In genomic region chr7:45125144-45125600, GRCm38 (mm10) we compare ENCODE assay signal across 8 mouse cellular contexts. TPM values are rescaled to one million over a fixed set of nuclear protein-coding genes. Genes with fewer than 3 reads are reported as not detected.
DNase-seq lines count a peak whose midpoint lies in the region; ATAC-seq lines count a peak whose summit lies in the region.

No protein-coding gene starts in this region.

- no peak for DNase-seq in lung, postnatal 4 days
- peak; percentile 64 for DNase-seq in retina, embryonic 14.5 days (ENCODE audit: low spot score)
- DNase-seq in gastrocnemius, postnatal 25 days, result no peak
- DNase-seq in cerebellum, postnatal 14 days, result no peak
- no peak for DNase-seq in spleen, postnatal 14 days (ENCODE audit: low spot score in 2 of 2)

- H3K4me2 ChIP-seq in lung, embryonic 16.5 days (ENCODE audit: low read depth, low read length), result no peak overlapping the region
- H3K4me2 ChIP-seq in embryonic facial prominence, embryonic 12.5 days (replicated peaks), result peak overlapping the region; percentile 47
- peak overlapping the region; percentile 51 for H3K4me2 ChIP-seq in limb, embryonic 12.5 days

- no peaks in the 10 kb centered on the region for H3K27me3 ChIP-seq in lung, embryonic 16.5 days (ENCODE audit: control insufficient read depth, insufficient read depth, low read depth, low read length)
- H3K27me3 ChIP-seq in embryonic facial prominence, embryonic 12.5 days, result no peaks in the 10 kb centered on the region
- H3K27me3 ChIP-seq in limb, embryonic 12.5 days, result no peaks in the 10 kb centered on the region

- peaks cover 51% of the 10 kb centered on the region for H3K4me1 ChIP-seq in lung, embryonic 16.5 days (replicated peaks; ENCODE audit: control insufficient read depth, insufficient read depth, low read length)
- peaks cover 43% of the 10 kb centered on the region for H3K4me1 ChIP-seq in embryonic facial prominence, embryonic 12.5 days
- H3K4me1 ChIP-seq in limb, embryonic 12.5 days (replicated peaks), result peaks cover 48% of the 10 kb centered on the region

- no peak overlapping the region; the same call in 1 of the 2 replicates for H3K9ac ChIP-seq in lung, embryonic 16.5 days (ENCODE audit: low read length)
- no peak overlapping the region for H3K9ac ChIP-seq in embryonic facial prominence, embryonic 12.5 days
- peak overlapping the region; percentile 32; the same call in 1 of the 2 replicates for H3K9ac ChIP-seq in limb, embryonic 12.5 days (replicated peaks)

- H3K4me3 ChIP-seq in lung, embryonic 16.5 days (ENCODE audit: low read length), result no peak overlapping the region; the same call in 1 of the 2 replicates
- peak overlapping the region; percentile 95; the same call in 1 of the 2 replicates for H3K4me3 ChIP-seq in embryonic facial prominence, embryonic 12.5 days
- H3K4me3 ChIP-seq in limb, embryonic 12.5 days (replicated peaks), result peak overlapping the region; percentile 73

- no peaks in the 10 kb centered on the region for H3K9me3 ChIP-seq in lung, embryonic 16.5 days (ENCODE audit: control insufficient read depth, low read length)
- H3K9me3 ChIP-seq in embryonic facial prominence, embryonic 12.5 days, result no peaks in the 10 kb centered on the region
- no peaks in the 10 kb centered on the region for H3K9me3 ChIP-seq in limb, embryonic 12.5 days

- H3K27ac ChIP-seq in lung, embryonic 16.5 days (ENCODE audit: low read length), result peak overlapping the region; percentile 16; the same call in 1 of the 2 replicates
- H3K27ac ChIP-seq in embryonic facial prominence, embryonic 12.5 days, result peak overlapping the region; percentile 94
- peak overlapping the region; percentile 88 for H3K27ac ChIP-seq in limb, embryonic 12.5 days

- no peak for ATAC-seq in lung, embryonic 16.5 days (ENCODE audit: low read depth)
- no peak for ATAC-seq in embryonic facial prominence, embryonic 12.5 days (ENCODE audit: insufficient number of reproducible peaks, insufficient read depth, low FRiP score, low TSS enrichment)
- ATAC-seq in limb, embryonic 12.5 days (ENCODE audit: insufficient number of reproducible peaks, insufficient read depth, low FRiP score, low TSS enrichment, low read depth), result no peak

- H3K36me3 ChIP-seq in lung, embryonic 16.5 days (ENCODE audit: control insufficient read depth, insufficient read depth, low read length), result peaks cover 57% of the 10 kb centered on the region
- H3K36me3 ChIP-seq in embryonic facial prominence, embryonic 12.5 days, result peaks cover 55% of the 10 kb centered on the region
- H3K36me3 ChIP-seq in limb, embryonic 12.5 days, result peaks cover 56% of the 10 kb centered on the region

- 19% methylated on average over 7 of the region's 7 CpGs for WGBS in lung, embryonic 16.5 days
- 18% methylated on average over 7 of the region's 7 CpGs for WGBS in embryonic facial prominence, embryonic 12.5 days
- WGBS in limb, embryonic 12.5 days, result 17% methylated on average over 7 of the region's 7 CpGs

RNA-seq across cellular contexts. Expression of gene Rps11, which starts 0.9 kb away (rescaled TPM):
- polyA plus RNA-seq in lung, embryonic 16.5 days (2015; fragmentation: Nextera tagmentation; extraction: Ambion mirVana), result 1,430 and 1,443 TPM in 2 replicates
- polyA plus RNA-seq in embryonic facial prominence, embryonic 12.5 days (2016; fragmentation: Nextera tagmentation; extraction: Ambion mirVana), result 1,448 and 1,491 TPM in 2 replicates
- polyA plus RNA-seq in limb, embryonic 12.5 days (2016; fragmentation: Nextera tagmentation; extraction: Ambion mirVana), result 1,572 and 1,576 TPM in 2 replicates
- total RNA-seq in gastrocnemius, postnatal 25 days (2021), result 100 to 1,000 TPM; 413 to 448 TPM

RNA-seq across cellular contexts. Expression of gene Rpl13a, which starts 3.4 kb away (rescaled TPM):
- 1,289 and 1,305 TPM in 2 replicates for polyA plus RNA-seq in lung, embryonic 16.5 days (2015; fragmentation: Nextera tagmentation; extraction: Ambion mirVana)
- 1,339 and 1,342 TPM in 2 replicates for polyA plus RNA-seq in embryonic facial prominence, embryonic 12.5 days (2016; fragmentation: Nextera tagmentation; extraction: Ambion mirVana)
- 1,352 and 1,447 TPM in 2 replicates for polyA plus RNA-seq in limb, embryonic 12.5 days (2016; fragmentation: Nextera tagmentation; extraction: Ambion mirVana)
- total RNA-seq in gastrocnemius, postnatal 25 days (2021), result 100 to 1,000 TPM; 520 to 561 TPM

RNA-seq across cellular contexts. Expression of gene Gm45713, which starts 10.9 kb away (rescaled TPM):
- 0.31 and 0.60 TPM in 2 replicates for polyA plus RNA-seq in lung, embryonic 16.5 days (2015; fragmentation: Nextera tagmentation; extraction: Ambion mirVana)
- polyA plus RNA-seq in embryonic facial prominence, embryonic 12.5 days (2016; fragmentation: Nextera tagmentation; extraction: Ambion mirVana), result 0.22 and 0.27 TPM in 2 replicates
- polyA plus RNA-seq in limb, embryonic 12.5 days (2016; fragmentation: Nextera tagmentation; extraction: Ambion mirVana), result 0.32 TPM in 1 of 2 replicates, not detected in the other
- total RNA-seq in gastrocnemius, postnatal 25 days (2021), result not detected

RNA-seq across cellular contexts. Expression of gene Flt3l, which starts 11.1 kb away (rescaled TPM):
- 2.4 and 3.0 TPM in 2 replicates for polyA plus RNA-seq in lung, embryonic 16.5 days (2015; fragmentation: Nextera tagmentation; extraction: Ambion mirVana)
- 0.67 and 1.1 TPM in 2 replicates for polyA plus RNA-seq in embryonic facial prominence, embryonic 12.5 days (2016; fragmentation: Nextera tagmentation; extraction: Ambion mirVana)
- 0.71 and 0.83 TPM in 2 replicates for polyA plus RNA-seq in limb, embryonic 12.5 days (2016; fragmentation: Nextera tagmentation; extraction: Ambion mirVana)
- 1 to 10 TPM; 4.2 TPM for total RNA-seq in gastrocnemius, postnatal 25 days (2021)

RNA-seq across cellular contexts. Expression of gene Fcgrt, which starts 21.5 kb away (rescaled TPM):
- polyA plus RNA-seq in lung, embryonic 16.5 days (2015; fragmentation: Nextera tagmentation; extraction: Ambion mirVana), result 93.7 and 97.1 TPM in 2 replicates
- 25.8 and 26.0 TPM in 2 replicates for polyA plus RNA-seq in embryonic facial prominence, embryonic 12.5 days (2016; fragmentation: Nextera tagmentation; extraction: Ambion mirVana)
- 12.3 and 13.4 TPM in 2 replicates for polyA plus RNA-seq in limb, embryonic 12.5 days (2016; fragmentation: Nextera tagmentation; extraction: Ambion mirVana)
- total RNA-seq in gastrocnemius, postnatal 25 days (2021), result 10 to 100 TPM; 40.3 to 54.5 TPM

Comparison
In these comparisons a context has a peak if more than half of its experiments do, and no peak if none do; other contexts are left out.
1. H3K27ac ChIP-seq: peak in every context shown above with its lines; median percentile 94 in embryonic facial prominence, embryonic 12.5 days; 88 in limb, embryonic 12.5 days; 16 in lung, embryonic 16.5 days.